Mouse (Mus musculus) B cell, adult 62 days (primary cell): Measurements from ENCODE around the gene Hist1h3h. TPM values are rescaled to one million over a fixed set of nuclear protein-coding genes. Genes with fewer than 3 reads are reported as not detected.

Source experiments
- total RNA-seq: library from RNA; stranded (reverse); gene quantifications from 4 replicates; pipeline ENCODE4 v1.2.4, GENCODE M21; 2023

Gene Hist1h3h
- total RNA-seq: 124 to 146 TPM (median 132 TPM) in 4 replicates

DNA sequence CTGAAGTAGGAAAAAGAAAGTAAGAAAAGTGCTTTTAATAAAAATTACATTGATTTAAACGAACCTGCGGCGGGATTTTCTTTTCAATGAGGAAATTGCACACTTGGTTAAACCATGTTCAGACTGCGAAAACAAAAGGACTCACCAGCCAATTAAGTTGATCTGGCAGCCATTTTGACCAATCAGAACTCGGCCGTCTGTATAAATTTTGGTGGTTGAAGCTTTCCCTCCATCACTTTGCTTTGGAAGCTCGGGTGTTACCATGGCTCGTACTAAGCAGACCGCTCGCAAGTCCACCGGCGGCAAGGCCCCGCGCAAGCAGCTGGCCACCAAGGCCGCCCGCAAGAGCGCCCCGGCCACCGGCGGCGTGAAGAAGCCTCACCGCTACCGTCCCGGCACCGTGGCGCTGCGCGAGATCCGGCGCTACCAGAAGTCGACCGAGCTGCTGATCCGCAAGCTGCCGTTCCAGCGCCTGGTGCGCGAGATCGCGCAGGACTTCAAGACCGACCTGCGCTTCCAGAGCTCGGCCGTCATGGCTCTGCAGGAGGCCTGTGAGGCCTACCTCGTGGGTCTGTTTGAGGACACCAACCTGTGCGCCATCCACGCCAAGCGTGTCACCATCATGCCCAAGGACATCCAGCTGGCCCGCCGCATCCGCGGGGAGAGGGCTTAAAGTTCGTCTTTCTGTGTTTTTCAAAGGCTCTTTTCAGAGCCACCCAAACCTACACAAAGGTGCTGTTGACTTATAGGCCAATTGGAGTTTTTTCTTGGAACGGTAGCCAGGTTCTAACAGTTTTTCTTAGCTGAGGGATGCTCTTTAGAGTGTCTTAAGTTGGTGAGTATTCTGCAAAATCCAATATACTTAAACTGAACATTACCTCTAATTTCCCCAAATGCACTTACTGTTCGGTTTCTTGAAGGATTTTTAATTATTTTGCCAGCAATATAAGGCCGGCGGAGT, at the start of gene Hist1h3h:
Gene Hist1h3h, plus strand, starts transcription at position 263 of the 961 bp plus-strand sequence.

DNA sequence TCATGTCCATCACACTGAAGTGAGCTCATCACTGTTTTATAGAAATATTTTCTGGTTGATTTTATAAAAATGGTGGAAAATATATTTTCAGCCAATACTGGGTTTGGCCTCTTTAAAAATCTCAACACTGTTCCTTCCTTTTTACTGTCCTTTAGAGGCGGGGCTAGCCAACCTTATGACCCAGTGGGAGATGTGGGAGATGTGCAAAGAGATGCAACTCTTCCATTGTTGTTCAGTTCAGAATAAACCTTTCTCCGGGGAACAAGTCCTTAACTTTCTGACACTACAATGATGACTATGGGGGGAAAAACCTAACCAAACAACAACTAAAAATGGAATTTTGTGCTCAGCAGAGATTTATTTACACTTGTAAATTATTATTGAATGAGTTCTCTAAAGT, 40.2 kb upstream of the Hist1h3h start, which contains the start of gene Olfr1360:
Gene Olfr1360, minus strand, starts transcription at position 101 of the 400 bp plus-strand sequence.

DNA sequence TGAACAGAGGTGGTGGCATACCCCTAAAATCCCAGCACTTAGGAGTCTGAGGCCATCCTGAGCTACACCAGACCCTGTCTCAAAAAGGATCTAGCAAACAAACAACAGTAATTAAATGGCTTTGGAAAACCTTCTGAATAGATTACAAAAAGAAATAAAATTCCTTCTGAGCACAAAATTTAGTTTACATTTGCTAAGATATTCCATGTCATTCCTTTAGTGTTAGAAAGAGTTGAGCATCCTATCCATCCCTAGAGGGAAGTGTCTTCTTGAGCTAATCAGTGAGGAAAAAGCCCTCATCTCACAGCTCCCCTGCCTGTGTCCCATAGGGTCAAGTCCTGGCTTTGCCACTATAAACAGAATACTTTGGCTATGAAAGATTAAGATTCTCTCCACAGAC, 19.6 kb upstream of the Hist1h3h start, which contains the start of gene Olfr1359:
Gene Olfr1359, plus strand, starts transcription at position 301 of the 400 bp plus-strand sequence.

DNA sequence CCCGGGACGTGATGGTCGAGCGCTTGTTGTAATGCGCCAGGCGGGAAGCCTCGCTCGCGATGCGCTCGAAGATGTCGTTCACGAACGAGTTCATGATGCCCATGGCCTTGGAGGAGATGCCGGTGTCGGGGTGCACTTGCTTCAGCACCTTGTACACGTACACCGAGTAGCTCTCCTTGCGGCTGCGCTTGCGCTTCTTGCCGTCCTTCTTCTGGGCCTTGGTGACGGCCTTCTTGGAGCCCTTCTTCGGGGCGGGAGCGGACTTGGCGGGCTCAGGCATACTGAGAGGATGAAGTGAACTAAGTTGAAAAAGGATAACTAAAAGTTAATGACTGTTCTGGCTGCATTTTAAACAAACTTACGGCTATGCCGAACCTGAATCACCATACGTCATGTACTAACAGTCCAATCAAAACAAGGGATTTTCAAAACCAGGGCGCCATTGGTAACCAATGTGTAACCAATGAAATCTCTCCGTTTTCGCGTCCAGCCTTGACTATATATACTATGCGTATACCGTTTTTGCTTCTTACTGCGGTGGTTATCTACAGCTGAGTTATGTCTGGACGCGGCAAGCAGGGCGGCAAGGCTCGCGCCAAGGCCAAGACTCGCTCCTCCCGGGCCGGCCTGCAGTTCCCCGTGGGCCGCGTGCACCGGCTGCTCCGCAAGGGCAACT, 1.5 kb upstream of the Hist1h3h start, which contains the start of the genes Hist1h2bl and Hist1h2ai:
Gene Hist1h2bl, minus strand, starts transcription at position 280 of the 676 bp plus-strand sequence.
Gene Hist1h2ai, plus strand, starts transcription at position 559 of the 676 bp plus-strand sequence.

DNA sequence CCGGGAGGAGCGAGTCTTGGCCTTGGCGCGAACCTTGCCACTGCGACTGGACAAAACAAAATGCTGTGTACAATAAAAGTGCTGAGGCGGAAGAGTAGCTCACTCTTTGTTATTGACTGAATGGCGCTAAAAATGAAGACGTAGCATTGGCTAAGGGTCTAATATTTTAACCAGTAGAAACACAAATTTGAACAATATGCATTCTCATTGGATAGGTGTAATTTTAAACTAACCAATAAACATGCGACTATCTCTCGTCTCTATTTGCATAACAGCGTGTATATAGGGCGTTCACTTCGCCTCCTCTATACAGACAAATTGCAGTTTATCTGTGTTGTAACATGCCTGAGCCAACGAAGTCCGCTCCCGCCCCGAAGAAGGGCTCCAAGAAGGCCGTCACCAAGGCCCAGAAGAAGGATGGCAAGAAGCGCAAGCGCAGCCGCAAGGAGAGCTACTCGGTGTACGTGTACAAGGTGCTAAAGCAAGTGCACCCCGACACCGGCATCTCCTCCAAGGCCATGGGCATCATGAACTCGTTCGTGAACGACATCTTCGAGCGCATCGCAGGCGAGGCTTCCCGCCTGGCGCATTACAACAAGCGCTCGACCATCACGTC, 4.4 kb downstream of the Hist1h3h start, which contains the start of gene Hist1h2bm:
Gene Hist1h2bm, plus strand, starts transcription at position 288 of the 616 bp plus-strand sequence.

DNA sequence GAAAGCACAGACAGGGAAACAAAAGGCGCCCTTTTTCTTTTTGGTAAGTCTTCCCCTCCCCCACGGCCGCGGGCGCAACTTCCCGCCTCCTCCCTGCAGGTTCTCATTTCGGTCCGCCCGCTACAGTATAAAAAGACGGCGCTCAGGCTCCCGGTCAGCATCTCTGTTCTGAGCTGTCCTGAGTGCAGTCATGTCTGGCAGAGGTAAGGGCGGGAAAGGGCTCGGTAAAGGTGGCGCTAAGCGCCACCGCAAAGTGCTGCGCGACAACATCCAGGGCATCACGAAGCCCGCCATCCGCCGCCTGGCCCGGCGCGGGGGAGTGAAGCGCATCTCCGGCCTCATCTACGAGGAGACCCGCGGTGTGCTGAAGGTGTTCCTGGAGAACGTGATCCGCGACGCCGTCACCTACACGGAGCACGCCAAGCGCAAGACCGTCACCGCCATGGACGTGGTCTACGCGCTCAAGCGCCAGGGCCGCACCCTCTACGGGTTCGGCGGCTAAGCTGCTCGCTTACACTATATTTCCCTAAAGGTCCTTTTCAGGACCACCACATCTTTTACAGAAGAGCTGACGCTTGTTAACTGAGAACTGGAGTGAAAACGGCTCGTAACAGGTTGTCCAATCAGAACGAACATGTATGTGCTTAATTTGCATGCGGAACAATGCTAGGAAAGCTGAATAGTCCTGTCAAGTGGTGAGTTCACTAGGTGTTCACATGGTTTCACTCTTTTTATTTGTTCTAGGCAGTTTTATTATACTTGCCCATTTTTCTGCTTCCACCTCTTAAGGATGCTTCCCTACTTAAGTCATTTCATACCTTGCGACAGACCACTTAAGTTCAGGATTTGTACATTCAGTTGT, 17.7 kb downstream of the Hist1h3h start, which contains the start of gene Hist1h4j:
Gene Hist1h4j, plus strand, starts transcription at position 159 of the 862 bp plus-strand sequence.

DNA sequence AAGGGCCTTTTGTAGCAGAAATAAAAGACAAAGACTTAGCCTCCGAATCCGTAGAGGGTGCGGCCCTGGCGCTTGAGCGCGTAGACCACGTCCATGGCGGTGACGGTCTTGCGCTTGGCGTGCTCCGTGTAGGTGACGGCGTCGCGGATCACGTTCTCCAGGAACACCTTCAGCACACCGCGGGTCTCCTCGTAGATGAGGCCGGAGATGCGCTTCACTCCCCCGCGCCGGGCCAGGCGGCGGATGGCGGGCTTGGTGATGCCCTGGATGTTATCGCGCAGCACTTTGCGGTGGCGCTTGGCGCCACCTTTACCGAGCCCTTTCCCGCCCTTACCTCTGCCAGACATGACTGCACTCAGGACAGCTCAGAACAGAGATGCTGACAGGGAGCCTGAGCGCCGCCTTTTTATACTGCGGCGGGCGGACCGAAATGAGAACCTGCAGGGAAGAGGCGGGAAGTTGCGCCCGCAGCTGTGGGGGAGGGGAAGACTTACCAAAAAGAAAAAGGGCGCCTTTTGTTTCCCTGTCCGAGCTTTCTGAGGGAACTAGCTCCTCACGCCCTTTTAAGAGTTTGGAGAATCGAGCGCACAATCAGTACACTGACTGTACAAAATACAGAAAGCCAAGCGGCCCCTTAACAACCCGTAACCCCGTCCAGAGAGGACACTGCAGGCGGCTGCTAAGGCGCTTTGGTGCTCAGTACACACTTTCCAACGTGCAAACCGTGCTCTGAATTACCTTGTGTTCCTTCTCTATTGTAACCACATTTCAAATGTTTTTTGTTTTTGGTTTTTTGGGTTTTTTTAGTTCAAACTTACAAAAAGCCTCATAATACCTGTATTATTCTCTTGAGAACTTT, 32.9 kb downstream of the Hist1h3h start, which contains the start of gene Hist1h4k:
Gene Hist1h4k, minus strand, starts transcription at position 347 of the 859 bp plus-strand sequence.

DNA sequence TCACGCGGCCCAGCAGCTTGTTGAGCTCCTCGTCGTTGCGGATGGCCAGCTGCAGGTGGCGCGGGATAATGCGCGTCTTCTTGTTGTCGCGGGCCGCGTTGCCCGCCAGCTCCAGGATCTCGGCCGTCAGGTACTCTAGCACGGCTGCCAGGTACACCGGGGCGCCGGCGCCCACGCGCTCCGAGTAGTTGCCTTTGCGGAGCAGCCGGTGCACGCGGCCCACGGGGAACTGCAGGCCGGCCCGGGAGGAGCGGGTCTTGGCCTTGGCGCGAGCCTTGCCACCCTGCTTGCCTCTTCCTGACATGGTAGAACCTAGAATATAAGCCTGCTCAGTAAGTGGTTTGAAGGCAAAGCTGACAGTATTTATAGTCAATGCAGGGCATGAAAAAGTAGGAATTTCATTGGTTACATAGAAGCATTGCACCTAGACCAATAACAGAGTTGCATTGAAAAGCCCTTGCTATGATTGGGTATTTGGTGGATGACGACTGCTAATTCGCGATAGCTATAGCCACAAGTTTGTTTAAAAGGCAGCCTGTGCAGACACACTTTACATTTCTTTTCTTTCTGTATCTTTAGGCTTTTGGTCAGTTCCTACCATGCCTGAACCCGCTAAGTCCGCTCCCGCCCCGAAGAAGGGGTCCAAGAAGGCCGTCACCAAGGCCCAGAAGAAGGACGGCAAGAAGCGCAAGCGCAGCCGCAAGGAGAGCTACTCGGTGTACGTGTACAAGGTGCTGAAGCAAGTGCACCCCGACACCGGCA, 36.2 kb downstream of the Hist1h3h start, which contains the start of the genes Hist1h2ak and Hist1h2bn:
Gene Hist1h2ak, minus strand, starts transcription at position 304 of the 762 bp plus-strand sequence.
Gene Hist1h2bn, plus strand, starts transcription at position 600 of the 762 bp plus-strand sequence.

Other genes with a start within 250 kb of the Hist1h3h start
- not detected in 4 replicates for gene Nkapl, start 249.2 kb upstream of the Hist1h3h start, total RNA-seq
- not detected in 4 replicates for gene Zkscan4, start 238.8 kb upstream of the Hist1h3h start, total RNA-seq
- not detected in 4 replicates for gene Gm10065, start 238.2 kb upstream of the Hist1h3h start, total RNA-seq
- gene AK157302, start 222.4 kb upstream of the Hist1h3h start, total RNA-seq: 6.7 to 8.4 TPM (median 7.2 TPM) in 4 replicates
- 10.4 to 24.0 TPM (median 18.4 TPM) in 4 replicates for gene Gm11273, start 216.2 kb upstream of the Hist1h3h start, total RNA-seq
- 7.7 to 11.4 TPM (median 10.3 TPM) in 4 replicates for gene Zkscan8, start 186.5 kb upstream of the Hist1h3h start, total RNA-seq
- gene Olfr1366, start 174.9 kb upstream of the Hist1h3h start, total RNA-seq: not detected in 4 replicates
- gene Olfr1535, start 157.8 kb upstream of the Hist1h3h start, total RNA-seq: not detected in 4 replicates
- not detected in 4 replicates for gene Olfr1364, start 135.9 kb upstream of the Hist1h3h start, total RNA-seq
- not detected in 4 replicates for gene Olfr1362, start 103.6 kb upstream of the Hist1h3h start, total RNA-seq
- not detected in 4 replicates for gene Olfr11, start 75.1 kb upstream of the Hist1h3h start, total RNA-seq
- not detected in 4 replicates for gene Olfr1361, start 54.3 kb upstream of the Hist1h3h start, total RNA-seq
- not detected in 4 replicates for gene Olfr1360, start 40.3 kb upstream of the Hist1h3h start, total RNA-seq
- gene Olfr1359, start 19.5 kb upstream of the Hist1h3h start, total RNA-seq: not detected in 4 replicates
- 60.5 to 95.6 TPM (median 91.5 TPM) in 4 replicates for gene Hist1h2bl, start 1.5 kb upstream of the Hist1h3h start, total RNA-seq
- gene Hist1h2ai, start 1.2 kb upstream of the Hist1h3h start, total RNA-seq: 86.2 to 128 TPM (median 105 TPM) in 4 replicates
- 7.8 to 14.0 TPM (median 11.2 TPM) in 4 replicates for gene Hist1h2bm, start 4.4 kb downstream of the Hist1h3h start, total RNA-seq
- 13.5 to 16.8 TPM (median 15.9 TPM) in 4 replicates for gene Hist1h4j, start 17.4 kb downstream of the Hist1h3h start, total RNA-seq
- 235 to 385 TPM (median 353 TPM) in 4 replicates for gene Hist1h4k, start 32.8 kb downstream of the Hist1h3h start, total RNA-seq
- 33.5 to 52.3 TPM (median 43.6 TPM) in 4 replicates for gene Hist1h2ak, start 36.2 kb downstream of the Hist1h3h start, total RNA-seq
- 76.0 to 118 TPM (median 87.0 TPM) in 4 replicates for gene Hist1h2bn, start 36.5 kb downstream of the Hist1h3h start, total RNA-seq
- 55.1 to 70.5 TPM (median 62.8 TPM) in 4 replicates for gene Hist1h1b, start 63.0 kb downstream of the Hist1h3h start, total RNA-seq
- gene Hist1h3i, start 65.7 kb downstream of the Hist1h3h start, total RNA-seq: 183 to 227 TPM (median 189 TPM) in 4 replicates
- 30.2 to 44.7 TPM (median 33.5 TPM) in 4 replicates for gene Hist1h2an, start 69.6 kb downstream of the Hist1h3h start, total RNA-seq
- 32.1 to 51.1 TPM (median 41.4 TPM) in 4 replicates for gene Hist1h2bp, start 69.8 kb downstream of the Hist1h3h start, total RNA-seq
- 160 to 195 TPM (median 178 TPM) in 4 replicates for gene Hist1h2bq, start 92.5 kb downstream of the Hist1h3h start, total RNA-seq
- 204 to 263 TPM (median 252 TPM) in 4 replicates for gene Hist1h2ao, start 92.8 kb downstream of the Hist1h3h start, total RNA-seq
- gene Hist1h4m, start 94.1 kb downstream of the Hist1h3h start, total RNA-seq: 296 to 419 TPM (median 357 TPM) in 4 replicates
- gene Hist1h4n, start 114.5 kb downstream of the Hist1h3h start, total RNA-seq: 56.0 to 117 TPM (median 97.2 TPM) in 4 replicates
- gene Hist1h2ap, start 115.8 kb downstream of the Hist1h3h start, total RNA-seq: 44.1 to 82.7 TPM (median 54.3 TPM) in 4 replicates
- gene Hist1h2br, start 116.1 kb downstream of the Hist1h3h start, total RNA-seq: 158 to 191 TPM (median 175 TPM) in 4 replicates
- 3.0 to 4.9 TPM (median 3.4 TPM) in 4 replicates for gene Zfp184, start 227.4 kb downstream of the Hist1h3h start, total RNA-seq